Mouse (Mus musculus) inflammation-experienced regulatory T-cells, adult 6 months (primary cell): Measurements from ENCODE around the gene C5ar2. TPM values are rescaled to one million over a fixed set of nuclear protein-coding genes. Genes with fewer than 3 reads are reported as not detected.

ENCODE experiments used
- ATAC-seq: one replicate; pipeline ENCODE4 v1.8.0; 2017
- polyA plus RNA-seq, 3 experiments: library from polyadenylated mRNA; unstranded; fragments of 100-300 nt; shearing (Covaris generic); gene quantifications; one replicate each; pipeline ENCODE4 v1.2.1; 2017

The C5ar2 gene
- polyA plus RNA-seq, 3 experiments from 2014 or later: 0.23 TPM; not detected in 2

- no peak for ATAC-seq
Observed at GRCm38 (mm10) chr7:16196616-16197015, 47.3 kb downstream of the C5ar2 start.

GRCm38 (mm10) chr7:16193702-16194101 is 50.3 kb downstream of the C5ar2 start:
- ATAC-seq: peak; percentile 88

GRCm38 (mm10) chr7:16192315-16192714 is 51.6 kb downstream of the C5ar2 start:
- peak; percentile 61 for ATAC-seq

- no peak for ATAC-seq
Observed at GRCm38 (mm10) chr7:16187494-16187893, 56.5 kb downstream of the C5ar2 start.

Other genes starting within 250 kb of the C5ar2 start
- 1 to 10 TPM; 2.7 to 4.4 (median 4.2) TPM for gene Bicra, start 196.2 kb downstream of the C5ar2 start, polyA plus RNA-seq
- under 1 TPM in 1 of 3 experiments, not detected in 2; 0.07 TPM for gene Zfp541, start 182.3 kb downstream of the C5ar2 start, polyA plus RNA-seq
- 100 to 1,000 TPM; 191 to 298 (median 208) TPM for gene Napa, start 145.7 kb downstream of the C5ar2 start, polyA plus RNA-seq
- gene Kptn, start 124.3 kb downstream of the C5ar2 start, polyA plus RNA-seq: 10 to 100 TPM; 18.7 to 23.5 (median 19.2) TPM
- gene Slc8a2, start 114.3 kb downstream of the C5ar2 start, polyA plus RNA-seq: not detected
- gene Meis3, start 69.1 kb downstream of the C5ar2 start, polyA plus RNA-seq: 10 to 100 TPM in 2 of 3 experiments, 1 to 10 TPM in 1; 8.6 to 23.2 (median 20.8) TPM
- 10 to 100 TPM in 2 of 3 experiments, 1 to 10 TPM in 1; 8.3 to 12.4 (median 11.4) TPM for gene Dhx34, start 22.1 kb downstream of the C5ar2 start, polyA plus RNA-seq
- under 1 TPM in 1 of 3 experiments, not detected in 2; 0.21 TPM for gene C5ar1, start 15.4 kb upstream of the C5ar2 start, polyA plus RNA-seq
- gene Inafm1, start 29.5 kb upstream of the C5ar2 start, polyA plus RNA-seq: 1 to 10 TPM in 2 of 3 experiments, under 1 TPM in 1; 0.96 to 2.4 (median 2.3) TPM
- 10 to 100 TPM; 10.6 to 16.3 (median 11.5) TPM for gene Ccdc9, start 42.6 kb upstream of the C5ar2 start, polyA plus RNA-seq
- 1 to 10 TPM in 2 of 3 experiments, under 1 TPM in 1; 0.42 to 1.5 (median 1.2) TPM for gene Bbc3, start 64.2 kb upstream of the C5ar2 start, polyA plus RNA-seq
- gene Sae1, start 143.7 kb upstream of the C5ar2 start, polyA plus RNA-seq: 100 to 1,000 TPM in 1 of 3 experiments, 10 to 100 TPM in 2; 72.6 to 121 (median 77.7) TPM
- gene Zc3h4, start 156.8 kb upstream of the C5ar2 start, polyA plus RNA-seq: 10 to 100 TPM; 13.1 to 20.1 (median 17.3) TPM
- gene Tmem160, start 208.6 kb upstream of the C5ar2 start, polyA plus RNA-seq: 1 to 10 TPM; 5.3 to 7.7 (median 7.6) TPM
- under 1 TPM in 2 of 3 experiments, not detected in 1; 0.18 to 0.24 TPM for gene Npas1, start 233.6 kb upstream of the C5ar2 start, polyA plus RNA-seq